Mouse (Mus musculus) lung, adult 2 months (tissue): ENCODE measurements at regions not wholly inside any gene's neighbourhood (a gene's known extent, or its start where the extent isn't known, plus 50 kb on each side); places are given as distances from the start of the nearest gene placed in this dataset.

Source experiments
- CTCF ChIP-seq: fragments of 200-500 bp; IDR thresholded peaks from 2 replicates; pipeline ENCODE4 v1.5.1; 2011; ENCODE audit warnings: mild to moderate bottlenecking, low read length, control low read depth; ENCODE audit not compliant: insufficient read depth
- POLR2A ChIP-seq: fragments of 200-500 bp; IDR thresholded peaks from 2 replicates; pipeline ENCODE4 v1.6.1; 2011; ENCODE audit warnings: low read depth, mild to moderate bottlenecking, control low read depth, low read length, borderline replicate concordance; ENCODE audit errors: extremely low read depth

DNA sequence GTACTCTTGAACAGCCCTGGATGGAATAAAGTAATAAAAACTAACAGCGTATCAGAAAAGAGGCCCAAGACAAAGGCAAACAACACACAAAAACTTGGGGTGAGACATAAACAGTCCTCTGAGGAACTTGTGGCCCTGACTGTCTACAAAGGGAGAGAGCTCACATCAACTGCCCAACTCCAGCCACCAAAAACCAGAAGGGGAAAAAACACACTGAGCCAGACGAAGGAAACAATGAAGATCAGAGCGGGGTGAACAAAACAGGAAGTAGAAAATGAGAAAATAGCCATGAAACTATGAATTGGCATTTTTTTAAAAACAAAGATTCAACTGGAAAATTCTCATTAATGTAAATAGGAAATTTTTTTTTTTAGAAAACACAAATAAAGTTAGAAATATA is 143.6 kb downstream of the Syk start:
- TF ChIP-seq CTCF (no peak), POLR2A (no peak)
